Comparison of ENCODE assay signal across 15 mouse cellular contexts in genomic region chr4:102582963-102583362, GRCm38 (mm10).
"Had no signal": no experiment of that assay in that cellular context is flagged by ENCODE, and none has a peak within 500 bp of the region (broad histone marks: within the 10 kb centered on the region; RNA-seq: fewer than 3 reads in every experiment).

No protein-coding gene starts in this region.

- H3K9me3 ChIP-seq: limb, embryonic 13.5 days; liver, embryonic 12.5 days; liver, embryonic 15.5 days had no signal

- H3K27ac ChIP-seq: kidney, postnatal 0 days; layer of hippocampus, adult 2 months; limb, embryonic 13.5 days; liver, embryonic 12.5 days; liver, embryonic 15.5 days; macrophage had no signal

- H3K9ac ChIP-seq: limb, embryonic 13.5 days; liver, embryonic 12.5 days; liver, embryonic 15.5 days had no signal

- ATAC-seq: liver, embryonic 12.5 days had no signal

- H3K27me3 ChIP-seq: limb, embryonic 13.5 days; liver, embryonic 12.5 days; liver, embryonic 15.5 days had no signal

- H3K36me3 ChIP-seq: limb, embryonic 13.5 days; liver, embryonic 12.5 days; liver, embryonic 15.5 days had no signal

- H3K4me2 ChIP-seq: limb, embryonic 13.5 days; liver, embryonic 12.5 days; liver, embryonic 15.5 days had no signal

- H3K4me3 ChIP-seq: layer of hippocampus, adult 2 months; limb, embryonic 13.5 days; liver, embryonic 12.5 days; liver, embryonic 15.5 days had no signal

- DNase-seq: kidney, adult 2 months; kidney, postnatal 25 days; layer of hippocampus, adult 9-11 months; liver; lung, adult 18-20 months; lung, postnatal 14 days; midbrain, embryonic 14.5 days; thymus, adult 18-20 months; thymus, postnatal 36 days had no signal
